Comparison of ENCODE assay signal across 8 mouse cellular contexts in the genomic region with DNA sequence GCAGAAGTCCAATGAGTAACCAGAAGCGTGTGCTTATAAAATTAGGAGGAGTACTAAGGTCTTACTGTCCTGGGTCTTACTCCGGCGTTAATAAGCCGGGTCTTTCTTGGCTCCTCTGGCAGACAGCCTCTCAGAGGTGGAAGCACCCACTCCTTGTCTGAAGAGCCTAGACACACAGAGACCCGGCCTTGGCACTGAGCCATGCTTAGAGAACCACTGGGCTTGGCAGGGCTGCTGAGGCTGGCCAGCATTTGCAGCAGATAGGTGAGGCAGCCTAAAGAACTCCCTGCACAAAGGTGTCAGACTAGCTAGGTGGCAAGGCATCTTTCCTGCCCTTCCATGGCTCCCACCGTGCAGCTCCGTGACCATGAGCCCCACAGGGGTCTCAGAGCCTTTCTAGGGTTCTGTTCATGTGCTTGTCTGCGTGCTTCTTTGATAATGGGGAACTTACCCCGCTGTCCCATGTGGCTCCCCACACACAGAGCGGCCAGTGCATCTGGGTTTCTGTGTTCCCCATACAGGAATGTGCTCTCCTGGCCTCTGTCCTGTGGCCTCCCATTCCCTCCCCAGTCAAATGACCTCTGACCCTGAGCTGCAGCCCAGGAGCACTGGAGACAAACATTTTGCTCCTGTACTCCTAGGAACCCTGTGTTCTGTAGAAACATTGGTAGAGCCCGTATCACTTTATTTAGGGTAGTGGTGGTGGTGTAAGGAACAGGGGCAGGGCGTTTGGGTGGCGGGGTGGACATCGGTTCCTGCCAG. TPM values are rescaled to one million over a fixed set of nuclear protein-coding genes. Genes with fewer than 3 reads are reported as not detected.
DNase-seq lines count a peak whose midpoint lies in the region; ATAC-seq lines count a peak whose summit lies in the region.

No protein-coding gene starts in this region.

- H3K4me1 ChIP-seq in midbrain, embryonic 10.5 days, result peaks cover 63% of the 10 kb centered on the region
- no peaks in the 10 kb centered on the region for H3K4me1 ChIP-seq in midbrain, embryonic 11.5 days (ENCODE audit: control insufficient read depth, insufficient read depth, low read length)
- H3K4me1 ChIP-seq in hindbrain, embryonic 13.5 days (replicated peaks), result peaks cover 76% of the 10 kb centered on the region
- peaks cover 31% of the 10 kb centered on the region for H3K4me1 ChIP-seq in liver, embryonic 11.5 days (replicated peaks; ENCODE audit: control insufficient read depth, insufficient read depth, low read length)

- H3K9me3 ChIP-seq in midbrain, embryonic 10.5 days (replicated peaks), result no peaks in the 10 kb centered on the region
- H3K9me3 ChIP-seq in midbrain, embryonic 11.5 days (ENCODE audit: control insufficient read depth, low read length), result no peaks in the 10 kb centered on the region
- H3K9me3 ChIP-seq in hindbrain, embryonic 13.5 days, result no peaks in the 10 kb centered on the region
- no peaks in the 10 kb centered on the region for H3K9me3 ChIP-seq in liver, embryonic 11.5 days (ENCODE audit: control insufficient read depth, low read length)

- no peak for ATAC-seq in midbrain, embryonic 11.5 days (ENCODE audit: low FRiP score)
- ATAC-seq in hindbrain, embryonic 13.5 days (ENCODE audit: low FRiP score), result peak; percentile 41; the same call in 1 of the 2 replicates
- ATAC-seq in liver, embryonic 11.5 days (replicated peaks; ENCODE audit: low FRiP score), result no peak

- H3K9ac ChIP-seq in midbrain, embryonic 11.5 days (ENCODE audit: low read length), result no peak overlapping the region
- H3K9ac ChIP-seq in hindbrain, embryonic 13.5 days, result peak overlapping the region; percentile 43; the same call in 1 of the 2 replicates
- no peak overlapping the region; the same call in 1 of the 2 replicates for H3K9ac ChIP-seq in liver, embryonic 11.5 days (ENCODE audit: low read depth, low read length)

- no peaks in the 10 kb centered on the region for H3K27me3 ChIP-seq in midbrain, embryonic 10.5 days (ENCODE audit: low read depth, poor library complexity, severe bottlenecking)
- H3K27me3 ChIP-seq in midbrain, embryonic 11.5 days (ENCODE audit: control insufficient read depth, insufficient read depth, low read length), result no peaks in the 10 kb centered on the region
- H3K27me3 ChIP-seq in hindbrain, embryonic 13.5 days, result no peaks in the 10 kb centered on the region
- H3K27me3 ChIP-seq in liver, embryonic 11.5 days (replicated peaks; ENCODE audit: control insufficient read depth, insufficient read depth, low read length), result no peaks in the 10 kb centered on the region

- H3K36me3 ChIP-seq in midbrain, embryonic 10.5 days, result peaks cover 9% of the 10 kb centered on the region
- no peaks in the 10 kb centered on the region for H3K36me3 ChIP-seq in midbrain, embryonic 11.5 days (ENCODE audit: control insufficient read depth, insufficient read depth, low read length)
- no peaks in the 10 kb centered on the region; the same call in 1 of the 2 replicates for H3K36me3 ChIP-seq in hindbrain, embryonic 13.5 days
- H3K36me3 ChIP-seq in liver, embryonic 11.5 days (ENCODE audit: control insufficient read depth, insufficient read depth, low read length), result no peaks in the 10 kb centered on the region

- no peak overlapping the region for H3K4me2 ChIP-seq in midbrain, embryonic 11.5 days
- no peak overlapping the region for H3K4me2 ChIP-seq in hindbrain, embryonic 13.5 days
- no peak overlapping the region for H3K4me2 ChIP-seq in liver, embryonic 11.5 days

- no peak overlapping the region for H3K4me3 ChIP-seq in midbrain, embryonic 10.5 days
- no peak overlapping the region for H3K4me3 ChIP-seq in midbrain, embryonic 11.5 days (ENCODE audit: low read depth, low read length)
- no peak overlapping the region for H3K4me3 ChIP-seq in hindbrain, embryonic 13.5 days
- H3K4me3 ChIP-seq in liver, embryonic 11.5 days (ENCODE audit: low read depth, low read length), result no peak overlapping the region

- WGBS in midbrain, embryonic 10.5 days, result 85% methylated on average over 14 of the region's 14 CpGs
- WGBS in midbrain, embryonic 11.5 days, result 87% methylated on average over 14 of the region's 14 CpGs
- 66% methylated on average over 14 of the region's 14 CpGs for WGBS in hindbrain, embryonic 13.5 days
- WGBS in liver, embryonic 11.5 days, result 82% methylated on average over 14 of the region's 14 CpGs

- DNase-seq in midbrain, embryonic 10.5 days (ENCODE audit: low spot score), result no peak
- no peak for DNase-seq in midbrain, embryonic 11.5 days (ENCODE audit: low spot score, missing footprints)
- no peak for DNase-seq in liver, embryonic 11.5 days (ENCODE audit: low spot score)
- DNase-seq in ovary, postnatal 36 days (ENCODE audit: low spot score), result peak; percentile 77
- DNase-seq in urinary bladder, postnatal 14 days (ENCODE audit: low spot score), result no peak
- no peak for DNase-seq in layer of hippocampus, postnatal 14 days (ENCODE audit: low spot score in 2 of 2)
- DNase-seq in thymus, postnatal 36 days, result no peak

- peak overlapping the region; percentile 47; the same call in 1 of the 2 replicates for H3K27ac ChIP-seq in midbrain, embryonic 10.5 days (replicated peaks)
- H3K27ac ChIP-seq in midbrain, embryonic 11.5 days (ENCODE audit: low read depth, low read length), result no peak overlapping the region
- H3K27ac ChIP-seq in hindbrain, embryonic 13.5 days, result peak overlapping the region; percentile 80
- H3K27ac ChIP-seq in liver, embryonic 11.5 days (ENCODE audit: low read depth, low read length), result peak overlapping the region; percentile 46; the same call in 1 of the 2 replicates

RNA-seq across cellular contexts. Expression of a gene that starts 54.1 kb away (rescaled TPM):
- polyA plus RNA-seq in midbrain, embryonic 10.5 days (2016; fragmentation: Nextera tagmentation; extraction: Ambion mirVana), result 0.86 and 1.2 TPM in 2 replicates
- polyA plus RNA-seq in midbrain, embryonic 11.5 days (2014; fragmentation: Nextera tagmentation; extraction: Ambion mirVana), result 0.70 and 1.0 TPM in 2 replicates
- polyA plus RNA-seq in hindbrain, embryonic 13.5 days (2015; fragmentation: Nextera tagmentation; extraction: Ambion mirVana), result 1.4 and 1.7 TPM in 2 replicates
- 0.61 and 0.97 TPM in 2 replicates for polyA plus RNA-seq in liver, embryonic 11.5 days (2014; fragmentation: Nextera tagmentation; extraction: Ambion mirVana)
- 1 to 10 TPM in 1 of 2 experiments, under 1 TPM in 1; 0.86 to 1.3 TPM for total RNA-seq in layer of hippocampus, postnatal 14 days (2021)
